Mouse (Mus musculus): ENCODE data around the gene Mdfic. TPM values are rescaled to one million over a fixed set of nuclear protein-coding genes. Genes with fewer than 3 reads are reported as not detected.

The Mdfic gene
- total RNA-seq, 2 experiments from 2014 or later: 2.4 to 2.9 TPM

- intact Hi-C loops (cut with DNase I): no loop called here
- no peak for DNase-seq (ENCODE audit: low spot score in 2 of 2)
These were observed 17.0 kb downstream of the Mdfic start for GRCm38 (mm10) chr6:15737312-15737911.

GRCm38 (mm10) chr6:15738331-15738943 lies 18.0 kb downstream of the Mdfic start:
- intact Hi-C loops (cut with DNase I): no loop called here
- no peak for DNase-seq (ENCODE audit: low spot score in 2 of 2)

GRCm38 (mm10) chr6:15739132-15739531 lies 18.7 kb downstream of the Mdfic start:
- intact Hi-C loops (cut with DNase I): no loop called here
- DNase-seq (ENCODE audit: low spot score in 2 of 2): no peak

- intact Hi-C loops (cut with DNase I): no loop called here
- DNase-seq (ENCODE audit: low spot score in 2 of 2): no peak
These were observed 22.2 kb downstream of the Mdfic start for GRCm38 (mm10) chr6:15742591-15743149.

GRCm38 (mm10) chr6:15743291-15743792 lies 22.9 kb downstream of the Mdfic start:
- intact Hi-C loops (cut with DNase I): no loop called here
- no peak for DNase-seq (ENCODE audit: low spot score in 2 of 2)

- intact Hi-C loops (cut with DNase I): no loop called here
- DNase-seq (ENCODE audit: low spot score in 2 of 2): no peak
These were observed 23.3 kb downstream of the Mdfic start for GRCm38 (mm10) chr6:15743793-15744192.

GRCm38 (mm10) chr6:15745313-15745712 lies 24.9 kb downstream of the Mdfic start:
- DNase-seq (ENCODE audit: low spot score in 2 of 2): no peak
- intact Hi-C loops (cut with DNase I): no loop called here

GRCm38 (mm10) chr6:15745891-15746290 lies 25.4 kb downstream of the Mdfic start:
- intact Hi-C loops (cut with DNase I): no loop called here
- DNase-seq (ENCODE audit: low spot score in 2 of 2): no peak

- intact Hi-C loops (cut with DNase I): no loop called here
- no peak for DNase-seq (ENCODE audit: low spot score in 2 of 2)
These were observed 27.1 kb downstream of the Mdfic start for GRCm38 (mm10) chr6:15747396-15748155.

GRCm38 (mm10) chr6:15748236-15748635 lies 27.8 kb downstream of the Mdfic start:
- intact Hi-C loops (cut with DNase I): no loop called here
- DNase-seq (ENCODE audit: low spot score in 2 of 2): no peak

GRCm38 (mm10) chr6:15748943-15749342 lies 28.5 kb downstream of the Mdfic start:
- intact Hi-C loops (cut with DNase I): no loop called here
- no peak for DNase-seq (ENCODE audit: low spot score in 2 of 2)

- DNase-seq (ENCODE audit: low spot score in 2 of 2): no peak
- intact Hi-C loops (cut with DNase I): no loop called here
These were observed 29.6 kb downstream of the Mdfic start for GRCm38 (mm10) chr6:15750101-15750500.

- DNase-seq (ENCODE audit: low spot score in 2 of 2): no peak
- intact Hi-C loops (cut with DNase I): no loop called here
These were observed 30.9 kb downstream of the Mdfic start for GRCm38 (mm10) chr6:15751375-15751774.

- intact Hi-C loops (cut with DNase I): no loop called here
- no peak for DNase-seq (ENCODE audit: low spot score in 2 of 2)
These were observed 31.7 kb downstream of the Mdfic start for GRCm38 (mm10) chr6:15752160-15752559.

- intact Hi-C loops (cut with DNase I): no loop called here
- DNase-seq (ENCODE audit: low spot score in 2 of 2): no peak
These were observed 32.7 kb downstream of the Mdfic start for GRCm38 (mm10) chr6:15753208-15753607.

GRCm38 (mm10) chr6:15758394-15758793 lies 37.9 kb downstream of the Mdfic start:
- no peak for DNase-seq (ENCODE audit: low spot score in 2 of 2)
- intact Hi-C loops (cut with DNase I): no loop called here

- intact Hi-C loops (cut with DNase I): no loop called here
- no peak for DNase-seq (ENCODE audit: low spot score in 2 of 2)
These were observed 40.3 kb downstream of the Mdfic start for GRCm38 (mm10) chr6:15760750-15761149.

- intact Hi-C loops (cut with DNase I): no loop called here
- DNase-seq (ENCODE audit: low spot score in 2 of 2): no peak
These were observed 43.6 kb downstream of the Mdfic start for GRCm38 (mm10) chr6:15764039-15764438.

- DNase-seq (ENCODE audit: low spot score in 2 of 2): no peak
- intact Hi-C loops (cut with DNase I): no loop called here
These were observed 47.0 kb downstream of the Mdfic start for GRCm38 (mm10) chr6:15767460-15767859.

GRCm38 (mm10) chr6:15770128-15770527 lies 49.7 kb downstream of the Mdfic start:
- no peak for DNase-seq (ENCODE audit: low spot score in 2 of 2)
- intact Hi-C loops (cut with DNase I): no loop called here

All from left cerebral cortex, postnatal 14 days (tissue).